In the genomic region with DNA sequence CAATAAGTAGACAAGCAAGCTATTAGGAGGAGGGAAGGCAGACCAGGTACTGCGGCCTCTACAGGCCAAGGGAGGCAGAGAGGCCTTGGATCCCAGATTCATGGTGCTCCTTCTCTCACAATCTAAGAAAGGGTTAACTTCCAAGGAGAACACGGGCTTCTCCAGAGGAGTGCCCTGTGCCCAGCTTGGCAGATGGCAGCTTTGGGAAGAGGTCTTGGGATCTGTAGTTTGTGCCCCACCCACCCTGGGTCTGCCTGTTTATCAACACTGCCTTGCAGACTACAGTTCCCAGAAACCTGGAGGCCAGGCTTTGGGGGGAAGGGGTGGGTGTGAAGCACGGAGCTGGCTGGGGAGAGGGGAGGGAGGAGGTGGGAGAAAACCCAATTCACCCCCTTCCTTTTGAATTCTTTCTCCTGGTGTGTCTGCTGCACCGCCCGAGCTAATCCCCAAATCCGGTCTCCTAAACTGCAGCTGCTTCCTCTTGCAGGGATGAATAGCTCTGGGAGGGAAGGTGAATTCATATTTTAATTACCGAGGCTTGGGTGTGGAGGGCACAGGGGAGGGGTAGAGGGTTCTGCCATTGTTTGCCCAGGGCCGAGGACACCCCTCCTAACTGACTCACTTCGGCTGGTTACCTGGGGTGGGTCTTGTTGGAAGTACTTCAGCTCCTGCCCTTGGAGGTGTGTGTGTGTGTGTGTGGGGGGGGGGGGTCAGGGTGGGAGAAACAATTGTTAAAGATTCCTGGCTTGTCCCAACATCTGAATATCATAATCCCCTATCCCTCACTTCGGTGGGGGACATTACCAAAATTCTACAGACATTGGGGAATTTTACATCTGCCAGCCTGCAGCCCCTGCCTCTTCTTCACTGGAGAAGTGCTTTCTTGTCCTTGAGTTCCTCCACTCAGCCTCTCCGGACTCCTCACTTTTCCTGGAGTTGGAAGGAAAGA, we compare ENCODE assay signal across 9 mouse cellular contexts. TPM values are rescaled to one million over a fixed set of nuclear protein-coding genes. Genes with fewer than 3 reads are reported as not detected.
DNase-seq lines count a peak whose midpoint lies in the region; ATAC-seq lines count a peak whose summit lies in the region.
"Had no signal": no experiment of that assay in that cellular context is flagged by ENCODE, and none has a peak within 500 bp of the region (broad histone marks: within the 10 kb centered on the region; RNA-seq: fewer than 3 reads in every experiment).

No protein-coding gene starts in this region.

- H3K9ac ChIP-seq in limb, embryonic 15.5 days: no peak overlapping the region
- H3K9ac ChIP-seq: liver, embryonic 14.5 days had no signal

- WGBS in limb, embryonic 15.5 days: 8% methylated on average over 11 of the region's 11 CpGs

- H3K27ac ChIP-seq in limb, embryonic 15.5 days: no peak overlapping the region; the same call in 1 of the 2 replicates
- H3K27ac ChIP-seq: liver, embryonic 14.5 days had no signal

- no peaks in the 10 kb centered on the region for H3K36me3 ChIP-seq in limb, embryonic 15.5 days

- peak overlapping the region; percentile 33 for H3K4me3 ChIP-seq in limb, embryonic 15.5 days

- peak; percentile 82 for DNase-seq in layer of hippocampus, adult 9-11 months
- DNase-seq in layer of hippocampus, adult 9-10 months (ENCODE audit: low spot score): no peak
- peak; percentile 94 for DNase-seq in cerebellum, postnatal 14 days
- DNase-seq in frontal cortex, postnatal 10 days (ENCODE audit: low spot score in 2 of 2): peak; percentile 79 to 92
- DNase-seq in right cerebral cortex, postnatal 36 days (ENCODE audit: low spot score in 2 of 2): peak; percentile 77 to 88
- DNase-seq in natural killer cell, adult 2 months (ENCODE audit: low spot score in 2 of 2): no peak
- DNase-seq in gastrocnemius, postnatal 25 days: no peak

- H3K4me1 ChIP-seq in limb, embryonic 15.5 days: peaks cover 32% of the 10 kb centered on the region

- peak overlapping the region; percentile 41 for H3K4me2 ChIP-seq in limb, embryonic 15.5 days

- H3K27me3 ChIP-seq in limb, embryonic 15.5 days: peaks cover 3% of the 10 kb centered on the region; the same call in 1 of the 2 replicates

- H3K9me3 ChIP-seq in limb, embryonic 15.5 days: no peaks in the 10 kb centered on the region

- ATAC-seq in limb, embryonic 15.5 days (ENCODE audit: insufficient number of reproducible peaks, low FRiP score, low TSS enrichment, low read depth): peak; percentile 81

RNA-seq across cellular contexts. Expression of gene AC124108.1, which starts 9.6 kb away (rescaled TPM):
- 0.12 and 0.25 TPM in 2 replicates for polyA plus RNA-seq in limb, embryonic 15.5 days (2015; fragmentation: Nextera tagmentation; extraction: Ambion mirVana)
- not detected for total RNA-seq in gastrocnemius, postnatal 25 days (2021)
- polyA plus RNA-seq: liver, embryonic 14.5 days had no signal

RNA-seq across cellular contexts. Expression of gene Lemd1, which starts 9.6 kb away (rescaled TPM):
- polyA plus RNA-seq in limb, embryonic 15.5 days (2015; fragmentation: Nextera tagmentation; extraction: Ambion mirVana): 0.29 and 0.56 TPM in 2 replicates
- not detected for total RNA-seq in gastrocnemius, postnatal 25 days (2021)
- polyA plus RNA-seq: liver, embryonic 14.5 days had no signal

RNA-seq across cellular contexts. Expression of gene Gm10188, which starts 28.7 kb away (rescaled TPM):
- polyA plus RNA-seq in limb, embryonic 15.5 days (2015; fragmentation: Nextera tagmentation; extraction: Ambion mirVana): not detected in 2 replicates
- total RNA-seq in gastrocnemius, postnatal 25 days (2021): not detected
- polyA plus RNA-seq: liver, embryonic 14.5 days had no signal

Comparison
In these comparisons a context has a peak if more than half of its experiments do, and no peak if none do; other contexts are left out.
1. DNase-seq: peak in layer of hippocampus, adult 9-11 months (single experiment), cerebellum, postnatal 14 days (2 of 2), frontal cortex, postnatal 10 days (2 of 2) and right cerebral cortex, postnatal 36 days (2 of 2); none in layer of hippocampus, adult 9-10 months (single experiment), natural killer cell, adult 2 months (0 of 2) and gastrocnemius, postnatal 25 days (single experiment).